Mouse (Mus musculus) liver, embryonic 11.5 days (tissue): ENCODE measurements around the gene Prune2. TPM values are rescaled to one million over a fixed set of nuclear protein-coding genes. Genes with fewer than 3 reads are reported as not detected.
A peak's percentile ranks its signal among the peaks of the same experiment; 100 is the strongest.

Source experiments
- ATAC-seq: fragments of 200-750 bp; cut with Nextera tagmentation; replicated peaks from 2 replicates; pipeline ENCODE4 v1.8.0; 2017; ENCODE audit warnings: moderate number of reproducible peaks, mild to moderate bottlenecking, moderate TSS enrichment, moderate library complexity; ENCODE audit not compliant: low FRiP score
- DNase-seq: peaks from one replicate; pipeline ENCODE4 v3.0.0-alpha.2; 2017; ENCODE audit warnings: low spot score
- H3K27ac ChIP-seq: fragments of 300-500 bp; sonication (generic); 2 replicates; pipeline ENCODE4 v1.5.1; 2014; ENCODE audit warnings: mild to moderate bottlenecking, low read depth, low read length, control low read depth
- H3K27me3 ChIP-seq: fragments of 300-500 bp; sonication (generic); replicated peaks from 2 replicates; pipeline ENCODE4 v1.6.1; 2014; ENCODE audit warnings: low read length, mixed read lengths; ENCODE audit not compliant: control insufficient read depth, insufficient read depth
- H3K36me3 ChIP-seq: fragments of 300-500 bp; sonication (generic); 2 replicates; pipeline ENCODE4 v1.6.1; 2014; ENCODE audit warnings: mild to moderate bottlenecking, low read length, moderate library complexity, mixed read lengths; ENCODE audit not compliant: control insufficient read depth, insufficient read depth
- H3K4me1 ChIP-seq: fragments of 300-500 bp; sonication (generic); replicated peaks from 2 replicates; pipeline ENCODE4 v1.6.1; 2014; ENCODE audit warnings: low read length, mixed read lengths; ENCODE audit not compliant: control insufficient read depth, insufficient read depth
- H3K4me2 ChIP-seq: fragments of 300-500 bp; sonication (generic); 2 replicates; pipeline ENCODE4 v1.6.1; 2014; ENCODE audit warnings: mild to moderate bottlenecking, control low read depth, moderate library complexity
- H3K4me3 ChIP-seq: fragments of 300-500 bp; sonication (generic); 2 replicates; pipeline ENCODE4 v1.5.1; 2014; ENCODE audit warnings: low read depth, low read length, control low read depth
- H3K9ac ChIP-seq: fragments of 300-500 bp; sonication (generic); 2 replicates; pipeline ENCODE4 v1.6.1; 2014; ENCODE audit warnings: low read depth, low read length, control low read depth
- H3K9me3 ChIP-seq: fragments of 300-500 bp; sonication (generic); 2 replicates; pipeline ENCODE4 v1.6.1; 2016; ENCODE audit warnings: low read length, inconsistent platforms, mixed read lengths; ENCODE audit not compliant: control insufficient read depth
- WGBS: fragments of 180-500 bp; shearing (Covaris S2); extraction: QIAGEN DNeasy Blood & Tissue Kit; methylation state at CpG from one replicate; pipeline ENCODE4 v1.1.7; 2014; 5-methylcytosine and 5-hydroxymethylcytosine counted together
- polyA plus RNA-seq: library from polyadenylated mRNA; unstranded; fragments of >200 nt; fragmentation: Nextera tagmentation; extraction: Ambion mirVana; gene quantifications from 2 replicates; pipeline ENCODE4 v1.2.1, GENCODE M21; 2014

Prune2 gene
- polyA plus RNA-seq, 1 experiment from 2014 or later = 1.4 TPM

- no peak overlapping the region for H3K4me2 ChIP-seq
- no peaks in the 10 kb centered on the region for H3K27me3 ChIP-seq
- no peaks in the 10 kb centered on the region for H3K4me1 ChIP-seq
- 66% methylated on average over 12 of the region's 12 CpGs for WGBS
- DNase-seq (no peak), ATAC-seq (no peak)
- H3K9me3 ChIP-seq = no peaks in the 10 kb centered on the region
- H3K9ac ChIP-seq = no peak overlapping the region
- no peak overlapping the region for H3K27ac ChIP-seq
- H3K4me3 ChIP-seq = no peak overlapping the region
- H3K36me3 ChIP-seq = no peaks in the 10 kb centered on the region
These were observed 168.3 kb downstream of the Prune2 start for GRCm38 (mm10) chr19:17124034-17124735.

GRCm38 (mm10) chr19:17125380-17125779 lies 169.5 kb downstream of the Prune2 start:
- Histone ChIP-seq H3K4me1 (no peaks in the 10 kb centered on the region), H3K9me3 (no peaks in the 10 kb centered on the region), H3K4me2 (no peak overlapping the region), H3K9ac (no peak overlapping the region), H3K27me3 (no peaks in the 10 kb centered on the region), H3K27ac (no peak overlapping the region), H3K4me3 (no peak overlapping the region), H3K36me3 (no peaks in the 10 kb centered on the region)
- ATAC-seq = no peak
- 60% methylated on average over 7 of the region's 7 CpGs for WGBS
- DNase-seq = no peak

- 80% methylated on average over 3 of the region's 3 CpGs for WGBS
- ATAC-seq (no peak), DNase-seq (no peak)
- Histone ChIP-seq H3K27me3 (no peaks in the 10 kb centered on the region), H3K4me2 (no peak overlapping the region), H3K4me3 (no peak overlapping the region), H3K9ac (no peak overlapping the region), H3K27ac (no peak overlapping the region), H3K9me3 (no peaks in the 10 kb centered on the region), H3K36me3 (no peaks in the 10 kb centered on the region), H3K4me1 (no peaks in the 10 kb centered on the region)
These were observed 174.6 kb downstream of the Prune2 start for GRCm38 (mm10) chr19:17130544-17130943.

GRCm38 (mm10) chr19:17136677-17137460 lies 181.0 kb downstream of the Prune2 start:
- Histone ChIP-seq H3K27ac (no peak overlapping the region), H3K4me2 (peak overlapping the region; percentile 69), H3K9ac (no peak overlapping the region), H3K4me1 (peaks cover 3% of the 10 kb centered on the region; the same call in 1 of the 2 replicates), H3K4me3 (peak overlapping the region; percentile 43), H3K27me3 (no peaks in the 10 kb centered on the region), H3K36me3 (no peaks in the 10 kb centered on the region), H3K9me3 (no peaks in the 10 kb centered on the region)
- WGBS = 12% methylated on average over 21 of the region's 21 CpGs
- ATAC-seq (no peak), DNase-seq (no peak)

- peak overlapping the region; percentile 69 for H3K4me2 ChIP-seq
- no peaks in the 10 kb centered on the region for H3K9me3 ChIP-seq
- 20% methylated on average over 1 of the region's 2 CpGs for WGBS
- H3K4me1 ChIP-seq = peaks cover 3% of the 10 kb centered on the region; the same call in 1 of the 2 replicates
- H3K4me3 ChIP-seq = no peak overlapping the region; the same call in 1 of the 2 replicates
- no peaks in the 10 kb centered on the region for H3K36me3 ChIP-seq
- ATAC-seq (no peak; the same call in 1 of the 2 replicates), DNase-seq (no peak)
- H3K9ac ChIP-seq = no peak overlapping the region
- H3K27ac ChIP-seq = no peak overlapping the region
- H3K27me3 ChIP-seq = no peaks in the 10 kb centered on the region
These were observed 181.7 kb downstream of the Prune2 start for GRCm38 (mm10) chr19:17137656-17138055.

- no peaks in the 10 kb centered on the region for H3K9me3 ChIP-seq
- H3K9ac ChIP-seq = no peak overlapping the region
- H3K4me1 ChIP-seq = peaks cover 3% of the 10 kb centered on the region; the same call in 1 of the 2 replicates
- DNase-seq = no peak
- no peak for ATAC-seq
- 31% methylated on average over 10 of the region's 10 CpGs for WGBS
- no peak overlapping the region for H3K4me3 ChIP-seq
- H3K4me2 ChIP-seq = no peak overlapping the region
- no peak overlapping the region for H3K27ac ChIP-seq
- no peaks in the 10 kb centered on the region for H3K36me3 ChIP-seq
- no peaks in the 10 kb centered on the region for H3K27me3 ChIP-seq
These were observed 182.4 kb downstream of the Prune2 start for GRCm38 (mm10) chr19:17138144-17138915.

- Histone ChIP-seq H3K4me3 (no peak overlapping the region), H3K36me3 (no peaks in the 10 kb centered on the region), H3K9me3 (no peaks in the 10 kb centered on the region), H3K27me3 (no peaks in the 10 kb centered on the region), H3K4me1 (peaks cover 3% of the 10 kb centered on the region; the same call in 1 of the 2 replicates), H3K27ac (no peak overlapping the region), H3K9ac (no peak overlapping the region), H3K4me2 (no peak overlapping the region)
- WGBS = 66% methylated on average over 12 of the region's 12 CpGs
- ATAC-seq = no peak
- DNase-seq = no peak
These were observed 184.3 kb downstream of the Prune2 start for GRCm38 (mm10) chr19:17140016-17140914.

- ATAC-seq = no peak
These were observed 187.3 kb downstream of the Prune2 start for GRCm38 (mm10) chr19:17143245-17143644.

More at GRCm38 (mm10) chr19:17143245-17143644, 187.3 kb downstream of the Prune2 start:
- Histone ChIP-seq H3K36me3 (no peaks in the 10 kb centered on the region), H3K4me1 (no peaks in the 10 kb centered on the region), H3K9me3 (no peaks in the 10 kb centered on the region), H3K27me3 (no peaks in the 10 kb centered on the region), H3K9ac (no peak overlapping the region), H3K27ac (no peak overlapping the region), H3K4me3 (no peak overlapping the region), H3K4me2 (no peak overlapping the region)
- DNase-seq = no peak
- 87% methylated on average over 2 of the region's 2 CpGs for WGBS
